Mouse (Mus musculus): ENCODE measurements around the gene Ncor1.
A peak's percentile ranks its signal among the peaks of the same experiment; 100 is the strongest.
"Not testable (repeated sequence)": the region's sequence is repeated elsewhere in the genome, so short reads cannot be mapped to it uniquely, and the experiment has no call there.

Gene Ncor1

GRCm38 (mm10) chr11:62458780-62459179, 439 bp upstream of the Ncor1 start:
- DNase-seq (ENCODE audit: low read depth, low spot score) = no peak

- no peak for DNase-seq (ENCODE audit: low read depth, low spot score)
Observed at GRCm38 (mm10) chr11:62457891-62458270, 460 bp downstream of the Ncor1 start.

- DNase-seq (ENCODE audit: low read depth, low spot score) = peak; percentile 90
Observed at GRCm38 (mm10) chr11:62457241-62457890, 975 bp downstream of the Ncor1 start.

GRCm38 (mm10) chr11:62456483-62457172, 1.7 kb downstream of the Ncor1 start:
- DNase-seq (ENCODE audit: low read depth, low spot score) = peak; percentile 56

GRCm38 (mm10) chr11:62456021-62456482, 2.3 kb downstream of the Ncor1 start:
- DNase-seq (ENCODE audit: low read depth, low spot score) = no peak

- DNase-seq (ENCODE audit: low read depth, low spot score) = no peak
Observed at GRCm38 (mm10) chr11:62455193-62455592, 3.1 kb downstream of the Ncor1 start.

- no peak for DNase-seq (ENCODE audit: low read depth, low spot score)
Observed at GRCm38 (mm10) chr11:62448971-62449370, 9.4 kb downstream of the Ncor1 start.

GRCm38 (mm10) chr11:62445799-62446198, 12.5 kb downstream of the Ncor1 start:
- no peak for DNase-seq (ENCODE audit: low read depth, low spot score)

- DNase-seq (ENCODE audit: low read depth, low spot score) = no peak
Observed at GRCm38 (mm10) chr11:62440670-62441315, 17.5 kb downstream of the Ncor1 start.

GRCm38 (mm10) chr11:62432211-62432610, 26.1 kb downstream of the Ncor1 start:
- DNase-seq (ENCODE audit: low read depth, low spot score) = no peak

GRCm38 (mm10) chr11:62427105-62427504, 31.2 kb downstream of the Ncor1 start:
- no peak for DNase-seq (ENCODE audit: low read depth, low spot score)

GRCm38 (mm10) chr11:62426266-62426665, 32.1 kb downstream of the Ncor1 start:
- DNase-seq (ENCODE audit: low read depth, low spot score) = no peak

- no peak for DNase-seq (ENCODE audit: low read depth, low spot score)
Observed at GRCm38 (mm10) chr11:62424525-62424924, 33.8 kb downstream of the Ncor1 start.

GRCm38 (mm10) chr11:62415026-62415425, 43.3 kb downstream of the Ncor1 start:
- no peak for DNase-seq (ENCODE audit: low read depth, low spot score)

- DNase-seq (ENCODE audit: low read depth, low spot score) = no peak
Observed at GRCm38 (mm10) chr11:62409611-62410010, 48.7 kb downstream of the Ncor1 start.

- DNase-seq (ENCODE audit: low read depth, low spot score) = no peak
Observed at GRCm38 (mm10) chr11:62408848-62409247, 49.5 kb downstream of the Ncor1 start.

GRCm38 (mm10) chr11:62396405-62396804, 61.9 kb downstream of the Ncor1 start:
- peak; percentile 11 for DNase-seq (ENCODE audit: low read depth, low spot score)

- DNase-seq (ENCODE audit: low read depth, low spot score) = no peak
Observed at GRCm38 (mm10) chr11:62388331-62388679, 70.0 kb downstream of the Ncor1 start.

- DNase-seq (ENCODE audit: low read depth, low spot score) = no peak
Observed at GRCm38 (mm10) chr11:62387608-62388330, 70.6 kb downstream of the Ncor1 start.

GRCm38 (mm10) chr11:62377202-62377851, 81.0 kb downstream of the Ncor1 start:
- not testable (repeated sequence) for DNase-seq (ENCODE audit: low read depth, low spot score)

GRCm38 (mm10) chr11:62371776-62372175, 86.6 kb downstream of the Ncor1 start:
- DNase-seq (ENCODE audit: low read depth, low spot score) = no peak

GRCm38 (mm10) chr11:62369924-62370323, 88.4 kb downstream of the Ncor1 start:
- DNase-seq (ENCODE audit: low read depth, low spot score) = no peak

All from skeletal muscle tissue, adult 2 months (tissue).